Mouse (Mus musculus) testis, postnatal 14 days (tissue): ENCODE measurements at regions not wholly inside any gene's neighbourhood (a gene's known extent, or its start where the extent isn't known, plus 50 kb on each side); places are given as distances from the start of the nearest gene placed in this dataset.

Experiments used
- DNase-seq: peaks from one replicate; pipeline ENCODE4 v3.0.0; 2021; ENCODE audit warnings: low spot score

- DNase-seq, result no peak
Measured at GRCm38 (mm10) chr8:34455376-34455775, 343.8 kb upstream of the Gm10131 start.

- no peak for DNase-seq
Measured at GRCm38 (mm10) chr8:34452811-34453210, 341.3 kb upstream of the Gm10131 start.

GRCm38 (mm10) chr8:34451211-34452000 lies 339.9 kb upstream of the Gm10131 start:
- DNase-seq, result no peak

GRCm38 (mm10) chr8:34449391-34450044 lies 338.0 kb upstream of the Gm10131 start:
- no peak for DNase-seq

GRCm38 (mm10) chr8:34447880-34448830 lies 336.6 kb upstream of the Gm10131 start:
- no peak for DNase-seq

GRCm38 (mm10) chr8:34442688-34443087 lies 331.2 kb upstream of the Gm10131 start:
- DNase-seq, result no peak

GRCm38 (mm10) chr8:34441756-34442155 lies 330.2 kb upstream of the Gm10131 start:
- DNase-seq, result no peak

GRCm38 (mm10) chr8:34440771-34441170 lies 329.2 kb upstream of the Gm10131 start:
- DNase-seq, result no peak

GRCm38 (mm10) chr8:34438771-34439170 lies 327.2 kb upstream of the Gm10131 start:
- DNase-seq, result no peak

GRCm38 (mm10) chr8:34431985-34432384 lies 320.4 kb upstream of the Gm10131 start:
- no peak for DNase-seq

- no peak for DNase-seq
Measured at GRCm38 (mm10) chr8:34429231-34429630, 317.7 kb upstream of the Gm10131 start.

- DNase-seq, result no peak
Measured at GRCm38 (mm10) chr8:34401571-34401970, 290.0 kb upstream of the Gm10131 start.

- no peak for DNase-seq
Measured at GRCm38 (mm10) chr8:34398914-34399813, 287.6 kb upstream of the Gm10131 start.

- no peak for DNase-seq
Measured at GRCm38 (mm10) chr8:34397583-34398411, 286.3 kb upstream of the Gm10131 start.

GRCm38 (mm10) chr8:34397225-34397582 lies 285.7 kb upstream of the Gm10131 start:
- DNase-seq, result no peak

- no peak for DNase-seq
Measured at GRCm38 (mm10) chr8:34392981-34393828, 281.7 kb upstream of the Gm10131 start.

- DNase-seq, result no peak
Measured at GRCm38 (mm10) chr8:34392208-34392980, 280.9 kb upstream of the Gm10131 start.

GRCm38 (mm10) chr8:34385806-34386439 lies 274.4 kb upstream of the Gm10131 start:
- DNase-seq, result no peak
